Mouse (Mus musculus): ENCODE measurements at regions not wholly inside any gene's neighbourhood (a gene's known extent, or its start where the extent isn't known, plus 50 kb on each side); places are given as distances from the start of the nearest gene placed in this dataset.

DNA sequence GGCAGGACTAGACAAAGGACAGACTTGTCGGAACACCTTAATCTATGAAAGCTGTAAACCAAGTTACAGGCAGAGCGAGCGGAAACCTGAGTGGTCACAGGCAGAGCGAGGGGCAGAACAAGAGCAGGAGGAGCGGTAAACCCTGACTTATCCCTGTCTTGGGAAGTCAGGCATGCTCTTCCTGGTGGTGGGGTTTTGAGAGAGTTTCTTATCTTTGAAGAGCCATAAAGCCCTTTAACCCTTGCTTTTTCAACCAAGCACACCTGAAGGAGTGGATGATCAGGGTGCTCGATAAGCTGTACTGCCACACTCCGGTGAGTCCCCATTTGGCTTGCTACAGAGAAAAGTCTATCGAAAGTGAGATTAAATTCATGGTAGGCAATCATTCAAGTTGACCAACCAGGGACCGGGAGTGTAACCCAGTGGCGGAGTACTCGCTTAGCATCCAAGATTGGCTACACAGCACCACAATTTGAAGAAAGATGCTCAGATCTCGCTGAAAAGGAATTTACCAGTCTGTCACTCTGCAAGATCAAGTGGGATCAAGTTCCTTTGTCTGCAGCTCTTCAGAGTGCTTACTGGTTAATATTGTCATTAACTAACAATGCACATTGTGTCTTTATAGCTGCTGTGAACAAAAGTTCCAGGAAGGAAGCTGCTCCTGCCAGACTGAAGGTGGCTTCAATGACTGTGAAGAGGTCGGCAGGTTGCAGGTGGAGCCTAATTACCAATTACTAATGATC lies 90.8 kb upstream of the Nebl start:
- TF ChIP-seq CTCF (conservative IDR thresholded peaks at IDR 0.05; ENCODE audit: insufficient read depth, insufficient read length, low read depth, low read length) (no peak), POLR2A (IDR thresholded peaks at IDR 0.05; ENCODE audit: low read depth, low read length) (no peak)
